8 mouse cellular contexts compared by ENCODE assay signal in genomic region chr17:46679843-46680759, GRCm38 (mm10). TPM values are rescaled to one million over a fixed set of nuclear protein-coding genes. Genes with fewer than 3 reads are reported as not detected.
DNase-seq lines count a peak whose midpoint lies in the region; ATAC-seq and TF ChIP-seq lines count a peak whose summit lies in the region.

No protein-coding gene starts in this region.

- peak; percentile 51 to 53 for TF ChIP-seq EP300 in MEL (IDR thresholded peaks at IDR 0.05; ENCODE audit: low read depth in 1 of 2, low read length in 2 of 2)

- TF ChIP-seq POLR2A in MEL (IDR thresholded peaks at IDR 0.05; ENCODE audit: control insufficient read depth in 1 of 2, insufficient read depth in 1 of 2, low read depth in 1 of 2, low read length in 2 of 2, poor library complexity in 1 of 2) = peak in 1 of 2 experiments; percentile 42; a peak in 2 of 4 replicates

- peaks cover 0 to 15% of the 10 kb centered on the region in 2 experiments; a peak in 2 of 4 replicates for H3K36me3 ChIP-seq in MEL (ENCODE audit: control insufficient read depth in 1 of 2, insufficient read depth in 2 of 2, low read length in 2 of 2)
- H3K36me3 ChIP-seq in hindbrain, embryonic 13.5 days = peaks cover 58% of the 10 kb centered on the region
- H3K36me3 ChIP-seq in liver, embryonic 11.5 days (ENCODE audit: control insufficient read depth, insufficient read depth, low read length) = peaks cover 36% of the 10 kb centered on the region

- no peaks in the 10 kb centered on the region for H3K27me3 ChIP-seq in MEL (ENCODE audit: control insufficient read depth in 1 of 2, insufficient read depth in 2 of 2, low read length in 2 of 2)
- H3K27me3 ChIP-seq in hindbrain, embryonic 13.5 days = no peaks in the 10 kb centered on the region
- H3K27me3 ChIP-seq in liver, embryonic 11.5 days (replicated peaks; ENCODE audit: control insufficient read depth, insufficient read depth, low read length) = no peaks in the 10 kb centered on the region

- DNase-seq in gastrocnemius, adult 18-20 months (ENCODE audit: low spot score) = peak; percentile 40
- DNase-seq in gastrocnemius, postnatal 25 days = no peak
- peak; percentile 70 for DNase-seq in MEL (ENCODE audit: low read depth, low spot score)
- no peak for DNase-seq in liver, embryonic 11.5 days (ENCODE audit: low spot score)
- DNase-seq in thymus, postnatal 0 days (ENCODE audit: low spot score) = peak; percentile 53

- no peaks in the 10 kb centered on the region for H3K9me3 ChIP-seq in MEL (replicated peaks; ENCODE audit: insufficient read depth, low read length)
- no peaks in the 10 kb centered on the region for H3K9me3 ChIP-seq in hindbrain, embryonic 13.5 days
- no peaks in the 10 kb centered on the region for H3K9me3 ChIP-seq in liver, embryonic 11.5 days (ENCODE audit: control insufficient read depth, low read length)

- peak overlapping the region; percentile 80 to 93 for H3K4me3 ChIP-seq in MEL (ENCODE audit: control insufficient read depth in 1 of 2, insufficient read depth in 1 of 2, low read depth in 2 of 2, low read length in 2 of 2)
- peak overlapping the region; percentile 87 for H3K4me3 ChIP-seq in hindbrain, embryonic 13.5 days
- peak overlapping the region; percentile 70 for H3K4me3 ChIP-seq in liver, embryonic 11.5 days (ENCODE audit: low read depth, low read length)

- no peak; a peak in 1 of 6 replicates for TF ChIP-seq CTCF in MEL (IDR thresholded peaks at IDR 0.05 in 2 of 3, conservative IDR thresholded peaks at IDR 0.05 in 1 of 3; ENCODE audit: control insufficient read depth in 1 of 3, insufficient read depth in 1 of 3, low read depth in 2 of 3, low read length in 3 of 3, poor library complexity in 1 of 3, severe bottlenecking in 1 of 3)

- peak overlapping the region; percentile 96 for H3K4me2 ChIP-seq in hindbrain, embryonic 13.5 days
- H3K4me2 ChIP-seq in liver, embryonic 11.5 days = peak overlapping the region; percentile 97

- TF ChIP-seq RAD21 in MEL (IDR thresholded peaks at IDR 0.05; ENCODE audit: low read depth, low read length) = no peak

- H3K27ac ChIP-seq in MEL (ENCODE audit: control insufficient read depth, low read depth, low read length) = peak overlapping the region; percentile 86
- H3K27ac ChIP-seq in hindbrain, embryonic 13.5 days = peak overlapping the region; percentile 94
- peak overlapping the region; percentile 79 for H3K27ac ChIP-seq in liver, embryonic 11.5 days (ENCODE audit: low read depth, low read length)

- ATAC-seq in erythroblast, adult 5-6 weeks (replicated peaks; ENCODE audit: low FRiP score, poor library complexity, severe bottlenecking) = 0 out of 2 replicates have a peak, but pooled peaks have one; percentile 5
- peak; percentile 52 for ATAC-seq in hindbrain, embryonic 13.5 days (ENCODE audit: low FRiP score)
- peak; percentile 11 for ATAC-seq in liver, embryonic 11.5 days (replicated peaks; ENCODE audit: low FRiP score)
- peak; percentile 14; the same call in 1 of the 2 replicates for ATAC-seq in monocyte, adult 5-6 weeks (replicated peaks; ENCODE audit: insufficient number of reproducible peaks, low FRiP score, low TSS enrichment, poor library complexity, severe bottlenecking)

- under 1% methylated on average over 34 of the region's 34 CpGs for WGBS in hindbrain, embryonic 13.5 days
- under 1% methylated on average over 34 of the region's 34 CpGs for WGBS in liver, embryonic 11.5 days

- H3K79me2 ChIP-seq in MEL (ENCODE audit: control insufficient read depth, insufficient read depth, low read length, poor library complexity) = peaks cover 35% of the 10 kb centered on the region

- H3K4me1 ChIP-seq in MEL (ENCODE audit: control insufficient read depth in 1 of 2, insufficient read depth in 2 of 2, low read length in 2 of 2) = peaks cover 2 to 9% of the 10 kb centered on the region in 2 experiments; a peak in 3 of 4 replicates
- peaks cover 34% of the 10 kb centered on the region for H3K4me1 ChIP-seq in hindbrain, embryonic 13.5 days (replicated peaks)
- H3K4me1 ChIP-seq in liver, embryonic 11.5 days (replicated peaks; ENCODE audit: control insufficient read depth, insufficient read depth, low read length) = peaks cover 23% of the 10 kb centered on the region

- H3K9ac ChIP-seq in MEL (ENCODE audit: control insufficient read depth, low read depth, low read length, poor library complexity, severe bottlenecking) = peak overlapping the region; percentile 95
- H3K9ac ChIP-seq in hindbrain, embryonic 13.5 days = peak overlapping the region; percentile 75
- H3K9ac ChIP-seq in liver, embryonic 11.5 days (ENCODE audit: low read depth, low read length) = peak overlapping the region; percentile 63

TF ChIP-seq in MEL, 35 proteins besides CTCF, POLR2A, EP300 and RAD21 (continues in another document):
- peak; percentile 55 for TF ChIP-seq CHD2 (IDR thresholded peaks at IDR 0.05; ENCODE audit: low read length)

RNA-seq across cellular contexts. Expression of gene Klhdc3, which starts 0.6 kb away (rescaled TPM):
- 10 to 100 TPM; 64.7 to 90.2 TPM for total RNA-seq in gastrocnemius, adult 18-20 months (2021)
- total RNA-seq in gastrocnemius, postnatal 25 days (2021) = 100 to 1,000 TPM; 135 to 168 TPM
- total RNA-seq in MEL (2012; rRNA removed) = 93.6 and 95.0 TPM in 2 replicates
- 100 to 1,000 TPM in 1 of 2 experiments, not detected in 1; 203 TPM for polyA plus RNA-seq in MEL (2012; ENCODE audit: insufficient read depth in 1 of 2, insufficient read length in 2 of 2, low read depth in 1 of 2, low replicate concordance in 2 of 2, missing spikeins in 1 of 2)
- 5.9 and 16.9 TPM in 2 replicates for total RNA-seq in erythroblast, adult 5-6 weeks (2015; ENCODE audit: low replicate concordance)
- 4.1 and 5.2 TPM in 2 replicates for total RNA-seq in erythroblast, adult 5-6 weeks (2017; ENCODE audit: low replicate concordance)
- polyA plus RNA-seq in hindbrain, embryonic 13.5 days (2015; fragmentation: Nextera tagmentation; extraction: Ambion mirVana) = 162 and 164 TPM in 2 replicates
- 121 and 128 TPM in 2 replicates for polyA plus RNA-seq in liver, embryonic 11.5 days (2014; fragmentation: Nextera tagmentation; extraction: Ambion mirVana)
- 24.6 to 30.1 TPM (median 28.5 TPM) in 3 replicates for total RNA-seq in monocyte, adult 5-6 weeks (2017)
- 77.8 and 78.6 TPM in 2 replicates for polyA plus RNA-seq in thymus, postnatal 0 days (2015; fragmentation: Nextera tagmentation; extraction: Ambion mirVana)

RNA-seq across cellular contexts. Expression of gene Mea1, which starts 1.5 kb away (rescaled TPM):
- total RNA-seq in gastrocnemius, adult 18-20 months (2021) = 10 to 100 TPM; 41.3 to 48.6 TPM
- total RNA-seq in gastrocnemius, postnatal 25 days (2021) = 10 to 100 TPM; 45.3 to 54.7 TPM
- 75.1 and 84.0 TPM in 2 replicates for total RNA-seq in MEL (2012; rRNA removed)
- 100 to 1,000 TPM in 1 of 2 experiments, not detected in 1; 124 TPM for polyA plus RNA-seq in MEL (2012; ENCODE audit: insufficient read depth in 1 of 2, insufficient read length in 2 of 2, low read depth in 1 of 2, low replicate concordance in 2 of 2, missing spikeins in 1 of 2)
- 8.6 and 16.7 TPM in 2 replicates for total RNA-seq in erythroblast, adult 5-6 weeks (2015; ENCODE audit: low replicate concordance)
- total RNA-seq in erythroblast, adult 5-6 weeks (2017; ENCODE audit: low replicate concordance) = 15.1 and 24.5 TPM in 2 replicates
- 257 and 261 TPM in 2 replicates for polyA plus RNA-seq in hindbrain, embryonic 13.5 days (2015; fragmentation: Nextera tagmentation; extraction: Ambion mirVana)
- polyA plus RNA-seq in liver, embryonic 11.5 days (2014; fragmentation: Nextera tagmentation; extraction: Ambion mirVana) = 119 and 121 TPM in 2 replicates
- 79.9 to 102 TPM (median 82.5 TPM) in 3 replicates for total RNA-seq in monocyte, adult 5-6 weeks (2017)
- polyA plus RNA-seq in thymus, postnatal 0 days (2015; fragmentation: Nextera tagmentation; extraction: Ambion mirVana) = 106 and 109 TPM in 2 replicates

RNA-seq across cellular contexts. Expression of gene Rrp36, which starts 5.9 kb away (rescaled TPM):
- 10 to 100 TPM in 1 of 2 experiments, 1 to 10 TPM in 1; 8.4 to 11.8 TPM for total RNA-seq in gastrocnemius, adult 18-20 months (2021)
- 10 to 100 TPM in 1 of 2 experiments, 1 to 10 TPM in 1; 7.5 to 12.1 TPM for total RNA-seq in gastrocnemius, postnatal 25 days (2021)
- total RNA-seq in MEL (2012; rRNA removed) = 43.6 and 55.3 TPM in 2 replicates
- 10 to 100 TPM in 1 of 2 experiments, not detected in 1; 51.2 TPM for polyA plus RNA-seq in MEL (2012; ENCODE audit: insufficient read depth in 1 of 2, insufficient read length in 2 of 2, low read depth in 1 of 2, low replicate concordance in 2 of 2, missing spikeins in 1 of 2)
- total RNA-seq in erythroblast, adult 5-6 weeks (2015; ENCODE audit: low replicate concordance) = 2.1 and 7.9 TPM in 2 replicates
- 7.7 and 11.3 TPM in 2 replicates for total RNA-seq in erythroblast, adult 5-6 weeks (2017; ENCODE audit: low replicate concordance)
- polyA plus RNA-seq in hindbrain, embryonic 13.5 days (2015; fragmentation: Nextera tagmentation; extraction: Ambion mirVana) = 52.3 and 56.2 TPM in 2 replicates
- 52.0 and 56.5 TPM in 2 replicates for polyA plus RNA-seq in liver, embryonic 11.5 days (2014; fragmentation: Nextera tagmentation; extraction: Ambion mirVana)
- 52.8 to 99.5 TPM (median 65.5 TPM) in 3 replicates for total RNA-seq in monocyte, adult 5-6 weeks (2017)
- polyA plus RNA-seq in thymus, postnatal 0 days (2015; fragmentation: Nextera tagmentation; extraction: Ambion mirVana) = 53.2 and 68.6 TPM in 2 replicates

RNA-seq across cellular contexts. Expression of gene Ppp2r5d, which starts 24.8 kb away (rescaled TPM):
- total RNA-seq in gastrocnemius, adult 18-20 months (2021) = 10 to 100 TPM; 26.4 to 28.3 TPM
- total RNA-seq in gastrocnemius, postnatal 25 days (2021) = 10 to 100 TPM; 24.0 to 28.3 TPM
- total RNA-seq in MEL (2012; rRNA removed) = 45.1 and 47.6 TPM in 2 replicates
- 10 to 100 TPM; 80.4 to 82.9 TPM for polyA plus RNA-seq in MEL (2012; ENCODE audit: insufficient read depth in 1 of 2, insufficient read length in 2 of 2, low read depth in 1 of 2, low replicate concordance in 2 of 2, missing spikeins in 1 of 2)
- 5.4 and 9.2 TPM in 2 replicates for total RNA-seq in erythroblast, adult 5-6 weeks (2015; ENCODE audit: low replicate concordance)
- total RNA-seq in erythroblast, adult 5-6 weeks (2017; ENCODE audit: low replicate concordance) = 7.4 and 10.9 TPM in 2 replicates
- polyA plus RNA-seq in hindbrain, embryonic 13.5 days (2015; fragmentation: Nextera tagmentation; extraction: Ambion mirVana) = 78.2 and 79.7 TPM in 2 replicates
- 73.9 and 80.4 TPM in 2 replicates for polyA plus RNA-seq in liver, embryonic 11.5 days (2014; fragmentation: Nextera tagmentation; extraction: Ambion mirVana)
- total RNA-seq in monocyte, adult 5-6 weeks (2017) = 24.4 to 34.6 TPM (median 30.2 TPM) in 3 replicates
- polyA plus RNA-seq in thymus, postnatal 0 days (2015; fragmentation: Nextera tagmentation; extraction: Ambion mirVana) = 54.0 and 56.6 TPM in 2 replicates

RNA-seq across cellular contexts. Expression of gene Cul7, which starts 30.0 kb away (rescaled TPM):
- total RNA-seq in gastrocnemius, adult 18-20 months (2021) = 1 to 10 TPM; 3.4 to 4.1 TPM
- total RNA-seq in gastrocnemius, postnatal 25 days (2021) = 10 to 100 TPM in 1 of 2 experiments, 1 to 10 TPM in 1; 8.8 to 14.4 TPM
- total RNA-seq in MEL (2012; rRNA removed) = 32.6 and 35.1 TPM in 2 replicates
- 10 to 100 TPM; 35.8 to 45.8 TPM for polyA plus RNA-seq in MEL (2012; ENCODE audit: insufficient read depth in 1 of 2, insufficient read length in 2 of 2, low read depth in 1 of 2, low replicate concordance in 2 of 2, missing spikeins in 1 of 2)
- total RNA-seq in erythroblast, adult 5-6 weeks (2015; ENCODE audit: low replicate concordance) = 1.9 and 3.8 TPM in 2 replicates
- total RNA-seq in erythroblast, adult 5-6 weeks (2017; ENCODE audit: low replicate concordance) = 0.68 and 1.1 TPM in 2 replicates
- 40.0 and 41.2 TPM in 2 replicates for polyA plus RNA-seq in hindbrain, embryonic 13.5 days (2015; fragmentation: Nextera tagmentation; extraction: Ambion mirVana)
- 24.1 and 28.2 TPM in 2 replicates for polyA plus RNA-seq in liver, embryonic 11.5 days (2014; fragmentation: Nextera tagmentation; extraction: Ambion mirVana)
- 2.0 to 3.2 TPM (median 3.2 TPM) in 3 replicates for total RNA-seq in monocyte, adult 5-6 weeks (2017)
- polyA plus RNA-seq in thymus, postnatal 0 days (2015; fragmentation: Nextera tagmentation; extraction: Ambion mirVana) = 14.0 and 16.0 TPM in 2 replicates

Comparison
In these comparisons a context has a peak if more than half of its experiments do, and no peak if none do; other contexts are left out.
1. DNase-seq: peak in gastrocnemius, adult 18-20 months (single experiment), MEL (single experiment) and thymus, postnatal 0 days (single experiment); none in gastrocnemius, postnatal 25 days (single experiment) and liver, embryonic 11.5 days (single experiment).
2. Peak in every context shown above with its lines, with median percentiles within 50 percentile points of each other: H3K27ac ChIP-seq, H3K4me3 ChIP-seq, H3K9ac ChIP-seq and ATAC-seq.